Comparison of ENCODE assay signal across 23 mouse cellular contexts in the genomic region with DNA sequence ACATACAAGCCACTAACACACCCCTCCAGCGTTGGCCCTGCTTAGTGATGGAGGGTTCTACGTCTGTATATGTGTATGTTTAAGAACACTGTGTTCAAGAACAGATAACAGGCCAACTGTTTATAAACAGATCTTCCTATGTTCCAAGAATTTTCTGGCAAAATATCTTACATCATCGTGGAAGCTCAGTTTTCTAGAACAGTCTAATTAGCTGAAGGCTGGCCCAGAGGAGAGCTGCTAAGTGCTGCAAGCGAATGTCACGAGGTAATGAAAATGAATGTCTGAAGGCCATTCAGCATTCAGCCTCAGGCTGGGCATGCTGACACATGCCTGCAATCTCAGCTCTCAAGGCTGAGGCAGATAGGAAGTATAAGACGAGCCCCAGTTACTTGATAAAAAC. TPM values are rescaled to one million over a fixed set of nuclear protein-coding genes. Genes with fewer than 3 reads are reported as not detected.
DNase-seq lines count a peak whose midpoint lies in the region; ATAC-seq and TF ChIP-seq lines count a peak whose summit lies in the region.
"Had no signal": no experiment of that assay in that cellular context is flagged by ENCODE, and none has a peak within 500 bp of the region (broad histone marks: within the 10 kb centered on the region; RNA-seq: fewer than 3 reads in every experiment).

No protein-coding gene starts in this region.

- no peaks in the 10 kb centered on the region for H3K9me3 ChIP-seq in heart, embryonic 13.5 days
- H3K9me3 ChIP-seq in CH12.LX (replicated peaks; ENCODE audit: low read length) = no peaks in the 10 kb centered on the region
- peaks cover 2% of the 10 kb centered on the region; the same call in 1 of the 2 replicates for H3K9me3 ChIP-seq in lung, embryonic 16.5 days (ENCODE audit: control insufficient read depth, low read length)

- no peak for ATAC-seq in heart, embryonic 13.5 days (ENCODE audit: extremely low read depth, insufficient number of reproducible peaks, low FRiP score, low TSS enrichment)
- ATAC-seq in lung, embryonic 16.5 days (ENCODE audit: low read depth) = peak; percentile 89
- ATAC-seq: activated CD4-positive, CD25-positive, alpha-beta regulatory T cell, adult 4 months; forebrain, postnatal 0 days; hindbrain, embryonic 16.5 days; intestine, postnatal 0 days; Patski had no signal

- H3K27ac ChIP-seq in heart, embryonic 13.5 days (replicated peaks) = 0 out of 2 replicates have a peak overlapping the region, but pooled peaks have one; percentile 20
- no peak overlapping the region for H3K27ac ChIP-seq in CH12.LX (ENCODE audit: insufficient read depth, low read depth)
- H3K27ac ChIP-seq in lung, embryonic 16.5 days (ENCODE audit: low read length) = peak overlapping the region; percentile 44; the same call in 1 of the 2 replicates
- H3K27ac ChIP-seq: embryonic facial prominence, embryonic 12.5 days; heart, embryonic 10.5 days; kidney, postnatal 0 days; layer of hippocampus, adult 2 months; limb, embryonic 13.5 days; midbrain, embryonic 12.5 days had no signal

- WGBS in heart, embryonic 13.5 days = 38% methylated on average over 6 of the region's 6 CpGs
- 43% methylated on average over 6 of the region's 6 CpGs for WGBS in lung, embryonic 16.5 days

- no peak overlapping the region for H3K9ac ChIP-seq in heart, embryonic 13.5 days
- no peak overlapping the region for H3K9ac ChIP-seq in CH12.LX (ENCODE audit: insufficient read depth, low read depth)
- H3K9ac ChIP-seq in lung, embryonic 16.5 days (ENCODE audit: low read length) = no peak overlapping the region
- H3K9ac ChIP-seq: embryonic facial prominence, embryonic 12.5 days; forebrain, postnatal 0 days; limb, embryonic 13.5 days; midbrain, embryonic 12.5 days had no signal

- intact Hi-C loops in left cerebral cortex, postnatal 25 days (cut with DNase I) = no loop called here

- no peak for TF ChIP-seq POLR2A in CH12.LX (IDR thresholded peaks at IDR 0.05; ENCODE audit: low read depth, low read length)

- no peak overlapping the region for H3K4me3 ChIP-seq in heart, embryonic 13.5 days
- H3K4me3 ChIP-seq in CH12.LX (replicated peaks in 1 of 3; ENCODE audit: low read depth in 2 of 3, low read length in 2 of 3, poor library complexity in 1 of 3) = no peak overlapping the region
- H3K4me3 ChIP-seq in lung, embryonic 16.5 days (ENCODE audit: low read length) = no peak overlapping the region
- H3K4me3 ChIP-seq: embryonic facial prominence, embryonic 12.5 days; heart, embryonic 10.5 days; layer of hippocampus, adult 2 months; limb, embryonic 13.5 days; midbrain, embryonic 12.5 days had no signal

- dilution Hi-C loops in CH12.LX (cut with MboI; ENCODE audit: extremely low pct_ligation_motif_present, extremely low pct_unique_long_range_greater_than_20kb, low sequenced_read_pairs) = no loop called here

- no peak for TF ChIP-seq RAD21 in CH12.LX (IDR thresholded peaks at IDR 0.05; ENCODE audit: low read depth, low read length)

- H3K4me2 ChIP-seq in heart, embryonic 13.5 days = no peak overlapping the region
- H3K4me2 ChIP-seq in CH12.LX (ENCODE audit: insufficient read depth, low read depth, poor library complexity, severe bottlenecking) = no peak overlapping the region
- H3K4me2 ChIP-seq in lung, embryonic 16.5 days (ENCODE audit: low read depth, low read length) = no peak overlapping the region
- H3K4me2 ChIP-seq: embryonic facial prominence, embryonic 12.5 days; limb, embryonic 13.5 days; midbrain, embryonic 12.5 days had no signal

- TF ChIP-seq EP300 in CH12.LX (IDR thresholded peaks at IDR 0.05; ENCODE audit: low read length) = no peak

- peaks cover 13% of the 10 kb centered on the region for H3K4me1 ChIP-seq in heart, embryonic 13.5 days
- peaks cover 0 to 3% of the 10 kb centered on the region in 2 experiments; a peak in 1 of 4 replicates for H3K4me1 ChIP-seq in CH12.LX (ENCODE audit: control insufficient read depth in 1 of 2, insufficient read depth in 2 of 2)
- no peaks in the 10 kb centered on the region for H3K4me1 ChIP-seq in lung, embryonic 16.5 days (replicated peaks; ENCODE audit: control insufficient read depth, insufficient read depth, low read length)
- H3K4me1 ChIP-seq: embryonic facial prominence, embryonic 12.5 days; limb, embryonic 13.5 days; midbrain, embryonic 12.5 days had no signal

- no peaks in the 10 kb centered on the region for H3K27me3 ChIP-seq in heart, embryonic 13.5 days (replicated peaks)
- no peaks in the 10 kb centered on the region for H3K27me3 ChIP-seq in CH12.LX (replicated peaks)
- no peaks in the 10 kb centered on the region for H3K27me3 ChIP-seq in lung, embryonic 16.5 days (ENCODE audit: control insufficient read depth, insufficient read depth, low read depth, low read length)
- H3K27me3 ChIP-seq: embryonic facial prominence, embryonic 12.5 days; limb, embryonic 13.5 days; midbrain, embryonic 12.5 days; Patski had no signal

- in situ Hi-C loops in CH12.LX (cut with MboI; ENCODE audit: low pct_ligation_motif_present, low pct_unique_long_range_greater_than_20kb, low sequenced_read_pairs) = no loop called here

- TF ChIP-seq CTCF in CH12.LX (conservative IDR thresholded peaks at IDR 0.05 in 1 of 2, IDR thresholded peaks at IDR 0.05 in 1 of 2; ENCODE audit: low read depth in 2 of 2, low read length in 2 of 2) = no peak

- no peaks in the 10 kb centered on the region for H3K36me3 ChIP-seq in heart, embryonic 13.5 days
- no peaks in the 10 kb centered on the region for H3K36me3 ChIP-seq in CH12.LX (replicated peaks in 1 of 2; ENCODE audit: control insufficient read depth in 1 of 2, insufficient read depth in 1 of 2, low read length in 1 of 2)
- no peaks in the 10 kb centered on the region for H3K36me3 ChIP-seq in lung, embryonic 16.5 days (ENCODE audit: control insufficient read depth, insufficient read depth, low read length)
- H3K36me3 ChIP-seq: embryonic facial prominence, embryonic 12.5 days; heart, embryonic 10.5 days; limb, embryonic 13.5 days; midbrain, embryonic 12.5 days had no signal

- DNase-seq in heart, adult 11 months = no peak
- no peak for DNase-seq in CH12.LX (ENCODE audit: extremely low read depth)
- DNase-seq in adrenal gland, postnatal 14 days = peak; percentile 42
- DNase-seq in layer of hippocampus, postnatal 25 days (ENCODE audit: extremely low spot score in 1 of 2, low spot score in 1 of 2) = no peak
- no peak for DNase-seq in left cerebral cortex, postnatal 25 days (ENCODE audit: low spot score in 2 of 2)
- no peak for DNase-seq in layer of hippocampus, adult 9-10 months (ENCODE audit: low spot score)
- DNase-seq: B cell, adult 2 months; cerebellum, adult 2 months; forebrain, postnatal 0 days; heart, postnatal 4 days; thymus, postnatal 14 days had no signal

- no peaks in the 10 kb centered on the region for H3K79me2 ChIP-seq in CH12.LX (replicated peaks; ENCODE audit: control insufficient read depth, extremely low read depth, insufficient read depth, poor library complexity, severe bottlenecking)

TF ChIP-seq in CH12.LX, 34 proteins besides CTCF, POLR2A, EP300 and RAD21:
- TF ChIP-seq CHD1 (IDR thresholded peaks at IDR 0.05; ENCODE audit: low read depth, low read length) (0 out of 2 replicates have a peak, but pooled peaks have one; percentile 63), USF2 (conservative IDR thresholded peaks at IDR 0.05; ENCODE audit: low read depth, low read length) (no peak)
TF ChIP-seq in CH12.LX: peak in this region for 1.

RNA-seq across cellular contexts. Expression of a gene that starts 42.9 kb away (rescaled TPM):
- 48.6 and 51.1 TPM in 2 replicates for polyA plus RNA-seq in heart, embryonic 13.5 days (2015; fragmentation: Nextera tagmentation; extraction: Ambion mirVana)
- 15.3 and 16.9 TPM in 2 replicates for total RNA-seq in CH12.LX (2012; rRNA removed)
- 78.4 and 80.7 TPM in 2 replicates for total RNA-seq in CH12.LX (2014; rRNA removed)
- 57.3 and 74.2 TPM in 2 replicates for polyA plus RNA-seq in CH12.LX (2012; ENCODE audit: insufficient read length, low read depth)
- 83.8 and 85.5 TPM in 2 replicates for total RNA-seq in adrenal gland, postnatal 14 days (2021)
- polyA plus RNA-seq in lung, embryonic 16.5 days (2015; fragmentation: Nextera tagmentation; extraction: Ambion mirVana) = 77.9 and 83.9 TPM in 2 replicates
- 100 to 1,000 TPM; 130 to 131 TPM for total RNA-seq in layer of hippocampus, postnatal 25 days (2021)
- total RNA-seq in left cerebral cortex, postnatal 25 days (2021) = 100 to 1,000 TPM; 182 to 189 TPM
